Mouse (Mus musculus) gastrocnemius, postnatal 25 days (tissue): ENCODE results near the gene Asphd1. TPM values are rescaled to one million over a fixed set of nuclear protein-coding genes. Genes with fewer than 3 reads are reported as not detected.

ENCODE experiments used
- DNase-seq: peaks from one replicate; pipeline ENCODE4 v3.0.0; 2022
- total RNA-seq, 2 experiments: library from RNA; stranded (reverse); gene quantifications; 1 replicate in 1 of 2; 2 replicates in 1 of 2; pipeline ENCODE4 v1.2.3; 2021

Asphd1 gene
- total RNA-seq, 2 experiments from 2014 or later, result not detected

DNA sequence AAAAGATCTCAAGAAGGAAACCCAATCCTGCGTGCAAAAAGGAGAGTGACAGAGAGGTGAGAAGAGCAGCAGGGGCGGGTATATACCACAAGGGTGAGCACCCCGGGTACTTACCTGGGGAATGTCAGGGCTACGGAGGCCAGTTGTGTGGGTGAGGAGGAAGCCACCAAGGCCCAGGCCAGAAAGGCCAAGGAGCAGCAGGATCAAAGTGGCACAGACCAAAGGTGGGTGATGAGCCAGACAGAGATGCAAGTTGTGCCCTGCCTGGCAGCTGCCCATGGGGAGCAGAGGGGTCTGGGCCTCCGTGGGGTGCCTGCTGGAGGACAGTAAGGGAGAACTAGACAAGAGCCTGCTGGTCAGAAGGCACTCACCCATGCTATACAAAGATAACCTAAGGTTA is 52.5 kb downstream of the Asphd1 start:
- no peak for DNase-seq

Other genes starting within 250 kb of the Asphd1 start
- 1 to 10 TPM; 2.1 to 3.3 TPM for gene Coro1a, start 241.8 kb downstream of the Asphd1 start, total RNA-seq
- gene Mapk3, start 190.0 kb downstream of the Asphd1 start, total RNA-seq, result 10 to 100 TPM; 21.4 to 23.8 TPM
- 1 to 10 TPM in 1 of 2 experiments, under 1 TPM in 1; 0.49 to 1.6 TPM for gene Gdpd3, start 183.2 kb downstream of the Asphd1 start, total RNA-seq
- 10 to 100 TPM; 63.8 to 69.0 TPM for gene Ypel3, start 172.6 kb downstream of the Asphd1 start, total RNA-seq
- under 1 TPM; 0.20 to 0.62 TPM for gene Tbx6, start 168.1 kb downstream of the Asphd1 start, total RNA-seq
- gene Ppp4c, start 157.1 kb downstream of the Asphd1 start, total RNA-seq, result 10 to 100 TPM; 21.7 to 26.8 TPM
- gene Fam57b, start 151.9 kb downstream of the Asphd1 start, total RNA-seq, result 10 to 100 TPM; 50.5 to 55.3 TPM
- gene 4930451I11Rik, start 117.9 kb downstream of the Asphd1 start, total RNA-seq, result not detected
- gene Doc2a, start 102.2 kb downstream of the Asphd1 start, total RNA-seq, result not detected
- gene Hirip3, start 87.6 kb downstream of the Asphd1 start, total RNA-seq, result 1 to 10 TPM; 4.2 to 5.0 TPM
- gene Ino80e, start 87.2 kb downstream of the Asphd1 start, total RNA-seq, result 10 to 100 TPM; 11.2 to 11.8 TPM
- 10 to 100 TPM; 20.3 to 26.4 TPM for gene Taok2, start 64.9 kb downstream of the Asphd1 start, total RNA-seq
- 1 to 10 TPM; 8.2 to 9.1 TPM for gene Tmem219, start 26.7 kb downstream of the Asphd1 start, total RNA-seq
- gene Kctd13, start 20.7 kb downstream of the Asphd1 start, total RNA-seq, result 1 to 10 TPM; 1.8 to 2.2 TPM
- gene Sez6l2, start 981 bp upstream of the Asphd1 start, total RNA-seq, result 1 to 10 TPM; 1.6 to 1.7 TPM
- 10 to 100 TPM; 30.5 to 31.2 TPM for gene Cdipt, start 26.3 kb upstream of the Asphd1 start, total RNA-seq
- gene Cdiptos, start 26.5 kb upstream of the Asphd1 start, total RNA-seq, result not detected
- gene Mvp, start 65.0 kb upstream of the Asphd1 start, total RNA-seq, result 10 to 100 TPM; 20.4 to 23.3 TPM
- not detected for gene Pagr1b, start 66.9 kb upstream of the Asphd1 start, total RNA-seq
- 1 to 10 TPM; 2.4 to 8.7 TPM for gene Pagr1a, start 67.8 kb upstream of the Asphd1 start, total RNA-seq
- gene Gm42742, start 71.5 kb upstream of the Asphd1 start, total RNA-seq, result 10 to 100 TPM; 15.9 to 17.5 TPM
- gene Prrt2, start 71.6 kb upstream of the Asphd1 start, total RNA-seq, result under 1 TPM; 0.77 to 0.86 TPM
- 10 to 100 TPM; 64.0 to 66.1 TPM for gene Maz, start 77.5 kb upstream of the Asphd1 start, total RNA-seq
- gene Kif22, start 92.9 kb upstream of the Asphd1 start, total RNA-seq, result 1 to 10 TPM; 1.8 to 2.3 TPM
- gene Zg16, start 137.7 kb upstream of the Asphd1 start, total RNA-seq, result not detected
- under 1 TPM; 0.59 to 0.91 TPM for gene AI467606, start 141.8 kb upstream of the Asphd1 start, total RNA-seq
- under 1 TPM; 0.43 to 0.51 TPM for gene Qprt, start 172.6 kb upstream of the Asphd1 start, total RNA-seq
- under 1 TPM; 0.13 to 0.16 TPM for gene Spn, start 188.2 kb upstream of the Asphd1 start, total RNA-seq
- gene Cd2bp2, start 246.5 kb upstream of the Asphd1 start, total RNA-seq, result 10 to 100 TPM; 26.2 to 28.2 TPM